Mouse (Mus musculus) thymus, postnatal 14 days (tissue): ENCODE results near the gene Pigq.

Experiments
- DNase-seq: peaks from one replicate; pipeline ENCODE4 v3.0.0; 2021

Pigq gene

DNA sequence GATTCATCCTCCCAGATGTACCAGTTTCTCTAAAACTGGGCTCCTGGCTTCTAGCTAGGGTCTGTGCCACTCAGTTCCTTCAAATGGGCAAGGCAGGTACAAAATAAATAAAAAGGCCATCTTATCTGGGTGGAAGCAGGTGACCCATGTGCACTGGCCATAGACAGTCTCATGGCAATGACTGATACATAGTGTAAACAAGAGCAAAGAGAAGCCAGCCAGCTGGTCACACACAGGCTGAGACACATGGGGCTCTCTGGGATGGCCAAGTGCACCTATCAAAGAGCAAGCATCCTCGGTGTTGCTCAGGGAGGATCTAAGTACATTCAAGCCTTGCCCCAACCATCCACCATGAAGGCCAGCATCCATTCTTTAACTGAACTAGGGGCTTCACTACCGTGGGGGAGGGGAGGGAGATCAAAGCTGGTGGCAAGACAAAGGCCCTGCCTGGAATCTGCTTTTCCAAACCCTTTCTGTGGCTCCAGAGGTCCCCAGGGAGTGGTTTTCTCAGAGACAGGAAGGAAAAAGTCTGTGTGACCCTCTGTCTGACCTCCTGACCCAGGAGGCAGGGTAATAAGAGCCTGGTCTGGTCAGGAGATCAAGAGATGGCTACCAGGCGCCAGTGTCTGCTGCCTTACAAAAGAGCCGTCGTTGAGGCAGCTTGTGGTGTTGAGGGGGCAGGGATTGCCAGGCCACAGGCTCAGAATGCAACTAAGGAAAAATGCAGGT lies 63.7 kb downstream of the Pigq start:
- DNase-seq = no peak

DNA sequence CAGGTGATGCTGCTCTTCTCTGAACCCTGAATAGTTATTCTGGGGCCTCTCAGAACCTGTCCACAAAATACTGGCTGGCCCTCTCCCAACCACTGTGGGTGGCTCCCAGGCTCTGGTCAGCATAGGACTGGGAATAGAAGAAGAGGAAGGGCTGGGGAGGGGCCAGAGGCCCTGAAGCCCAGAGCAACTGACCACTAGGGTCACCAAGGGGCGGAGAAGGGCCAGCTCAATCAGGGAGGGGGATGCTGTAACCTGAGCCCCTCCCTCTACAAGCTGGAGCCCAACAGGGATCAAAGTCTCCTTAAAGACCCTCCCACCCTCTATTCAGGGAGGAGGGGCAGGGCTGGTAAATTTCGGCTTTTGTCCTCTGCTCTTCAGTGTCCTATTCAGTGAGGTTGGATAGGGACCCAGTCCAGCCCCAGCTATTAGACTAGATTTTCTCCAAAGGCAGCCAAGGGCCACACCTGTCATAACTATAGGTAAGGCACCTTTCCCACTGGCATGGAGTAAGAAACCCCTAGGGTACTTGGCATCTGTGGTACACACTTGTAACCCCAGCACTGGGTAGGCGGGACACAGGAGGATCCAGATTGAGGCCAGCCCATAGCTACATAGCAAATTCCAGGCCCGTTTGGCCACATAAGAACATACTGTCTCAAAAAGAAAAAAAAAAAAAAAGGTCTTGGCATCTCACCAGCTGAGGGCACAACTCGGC lies 64.4 kb downstream of the Pigq start, which contains the start of gene Wfikkn1:
Gene Wfikkn1 (minus strand): TSS at position 663 of the 715 bp plus-strand sequence.
- no peak for DNase-seq

DNA sequence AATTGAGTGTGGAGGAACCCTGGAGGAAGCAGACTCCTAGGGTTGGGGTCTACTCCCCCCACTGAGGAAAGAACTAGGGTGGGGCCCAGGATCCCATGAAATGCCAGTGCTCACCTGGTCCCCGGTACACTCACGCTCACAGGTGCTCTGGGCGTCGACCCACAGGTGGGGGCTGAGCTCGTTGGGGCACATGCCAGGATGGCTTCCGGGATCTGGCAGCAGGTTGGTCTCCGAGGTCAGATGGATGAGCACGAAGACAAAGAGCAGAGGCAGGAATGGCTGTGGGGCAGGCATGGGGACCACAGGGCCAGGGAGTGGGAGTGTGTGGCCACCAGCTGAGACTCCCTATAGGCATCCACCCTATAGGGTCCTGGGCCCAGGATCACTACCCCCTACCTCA lies 65.0 kb downstream of the Pigq start:
- DNase-seq = no peak

DNA sequence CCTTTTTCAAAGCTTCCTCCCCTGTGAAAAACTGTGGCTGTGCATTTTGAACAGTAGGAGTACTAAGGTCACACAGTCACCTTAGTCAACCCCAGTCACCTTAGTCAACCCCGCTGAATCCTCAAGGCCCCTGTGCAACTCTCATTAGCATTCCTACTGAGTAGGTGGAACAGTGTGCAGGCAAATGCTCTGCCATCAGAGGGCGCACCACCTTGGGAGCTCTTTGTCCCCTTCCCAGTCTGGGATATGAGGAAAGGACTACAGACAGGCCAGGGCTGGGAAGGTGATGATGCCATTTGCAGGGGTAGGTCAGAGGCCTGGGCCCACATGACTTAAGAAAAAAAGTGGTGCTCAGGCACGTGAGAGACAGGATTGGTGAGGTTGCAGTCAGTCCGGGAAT lies 65.5 kb downstream of the Pigq start:
- DNase-seq = no peak

DNA sequence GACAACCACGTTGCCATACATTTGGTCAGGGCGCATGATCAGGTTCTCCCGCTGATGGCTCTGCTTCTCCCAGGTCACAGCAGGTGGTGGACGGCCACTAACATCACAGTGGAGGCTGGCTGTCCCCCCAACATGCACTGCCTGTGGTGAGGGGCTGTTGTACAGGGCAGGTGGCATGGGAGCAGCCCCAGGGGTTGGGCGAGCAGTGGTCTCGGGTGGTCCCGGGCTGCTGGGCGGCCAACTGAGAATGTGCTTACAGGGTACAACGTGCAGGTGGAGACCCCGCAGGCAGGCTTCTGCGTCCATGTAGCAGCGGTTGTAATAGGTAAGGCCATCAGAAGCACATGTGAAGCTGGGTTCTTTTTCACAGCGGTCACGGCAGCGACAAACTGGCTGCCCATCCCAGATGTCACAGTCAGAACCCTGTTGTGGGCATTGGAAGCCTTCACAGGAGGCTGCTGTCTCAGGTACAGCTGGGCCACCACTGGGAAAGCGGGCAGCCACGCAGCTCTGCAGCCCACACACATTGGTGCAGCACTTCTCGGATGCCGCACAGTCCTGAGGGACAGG lies 66.0 kb downstream of the Pigq start:
- DNase-seq = no peak

DNA sequence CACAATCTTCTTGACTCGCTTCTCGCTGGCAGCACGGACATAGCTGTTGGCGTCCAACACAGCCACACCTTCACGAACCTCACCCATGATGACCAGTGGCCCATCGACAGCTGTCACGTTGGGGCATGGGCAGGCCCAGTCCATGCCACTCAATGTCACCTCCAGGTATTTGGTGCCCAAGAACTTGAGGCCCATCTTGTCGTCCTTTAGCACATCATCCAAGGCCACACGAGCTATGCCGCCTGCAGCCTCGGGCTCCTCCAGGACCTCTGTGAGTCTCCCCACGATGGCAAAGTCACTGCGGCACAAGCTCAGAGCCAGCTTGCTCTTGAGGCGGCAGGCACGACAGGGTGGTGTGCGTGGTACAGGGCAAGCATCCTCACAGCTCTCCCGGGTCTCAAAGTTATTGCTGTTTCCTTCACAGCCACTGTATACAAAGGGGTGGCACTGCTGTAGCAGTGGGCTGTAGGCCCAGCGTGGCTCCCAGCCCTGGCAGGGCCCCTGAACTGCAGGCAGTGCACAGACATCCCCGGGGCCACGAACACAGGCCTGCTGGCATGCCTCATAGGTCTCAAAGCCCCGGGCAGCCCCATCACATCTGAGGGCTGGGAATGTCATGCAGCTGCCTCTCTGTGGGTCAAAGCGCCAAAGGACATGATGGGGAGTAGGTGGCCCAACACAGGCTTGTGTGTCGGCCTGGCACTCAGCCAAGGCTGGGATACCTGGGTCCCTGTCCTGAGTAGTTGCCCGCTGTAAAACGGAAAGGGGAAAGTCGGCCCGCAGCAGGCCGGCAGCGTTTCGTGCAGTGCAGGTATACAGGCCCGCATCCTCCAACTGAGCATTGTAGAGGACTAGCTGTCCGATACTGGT lies 66.8 kb downstream of the Pigq start:
- DNase-seq = no peak

DNA sequence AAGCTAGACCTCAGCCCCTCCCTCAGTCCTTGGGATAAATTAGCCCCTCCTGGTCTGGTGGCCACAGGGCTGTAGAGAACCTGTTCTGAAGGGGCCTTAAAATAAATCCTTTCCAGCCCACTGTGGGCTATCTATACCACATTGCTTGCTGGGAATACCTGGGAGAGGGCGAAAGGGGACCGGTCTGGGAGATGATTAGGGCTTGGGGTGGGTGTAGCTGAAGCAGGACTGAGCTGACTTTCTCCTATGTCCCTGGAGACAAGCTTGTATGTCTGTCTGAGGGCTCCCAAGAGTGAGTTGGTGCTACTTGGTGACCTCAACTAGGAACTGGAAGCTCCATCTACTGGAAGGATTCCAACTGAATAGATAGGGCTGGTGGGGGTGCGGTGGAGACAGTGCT lies 67.7 kb downstream of the Pigq start:
- no peak for DNase-seq
